Mouse (Mus musculus) midbrain, embryonic 12.5 days (tissue): Measurements from ENCODE around the gene Gm17657. TPM values are rescaled to one million over a fixed set of nuclear protein-coding genes. Genes with fewer than 3 reads are reported as not detected.
"Not testable (repeated sequence)": the region's sequence is repeated elsewhere in the genome, so short reads cannot be mapped to it uniquely, and the experiment has no call there.

Experiments used
- ATAC-seq: fragments of 200-750 bp; cut with Nextera tagmentation; 2 replicates; pipeline ENCODE4 v1.8.0; 2017; ENCODE audit warnings: low read depth, moderate TSS enrichment, moderate library complexity; ENCODE audit not compliant: low FRiP score
- H3K27ac ChIP-seq: fragments of 300-500 bp; sonication (generic); replicated peaks from 2 replicates; pipeline ENCODE4 v1.5.1; 2016; ENCODE audit warnings: mild to moderate bottlenecking
- H3K27me3 ChIP-seq: fragments of 300-500 bp; sonication (generic); 2 replicates; pipeline ENCODE4 v1.6.1; 2016; ENCODE audit warnings: mild to moderate bottlenecking
- H3K36me3 ChIP-seq: fragments of 300-500 bp; sonication (generic); 2 replicates; pipeline ENCODE4 v1.6.1; 2016
- H3K4me1 ChIP-seq: fragments of 300-500 bp; sonication (generic); 2 replicates; pipeline ENCODE4 v1.6.1; 2016
- H3K4me2 ChIP-seq: fragments of 300-500 bp; sonication (generic); replicated peaks from 2 replicates; pipeline ENCODE4 v1.6.1; 2016; ENCODE audit warnings: mild to moderate bottlenecking, moderate library complexity
- H3K4me3 ChIP-seq: fragments of 300-500 bp; sonication (generic); 2 replicates; pipeline ENCODE4 v1.5.1; 2016; ENCODE audit warnings: mild to moderate bottlenecking
- H3K9ac ChIP-seq: fragments of 300-500 bp; sonication (generic); replicated peaks from 2 replicates; pipeline ENCODE4 v1.6.1; 2016; ENCODE audit warnings: mild to moderate bottlenecking, moderate library complexity
- H3K9me3 ChIP-seq: fragments of 300-500 bp; sonication (generic); 2 replicates; pipeline ENCODE4 v1.6.1; 2016; ENCODE audit warnings: mild to moderate bottlenecking
- WGBS: fragments of 180-500 bp; shearing (Covaris S2); methylation state at CpG from one replicate; pipeline ENCODE4 v1.1.7; 2016; 5-methylcytosine and 5-hydroxymethylcytosine counted together
- polyA plus RNA-seq: library from polyadenylated mRNA; unstranded; fragments of >200 nt; fragmentation: Nextera tagmentation; extraction: Ambion mirVana; gene quantifications from 2 replicates; pipeline ENCODE4 v1.2.1, GENCODE M21; 2016

The Gm17657 gene
- polyA plus RNA-seq, 1 experiment from 2014 or later, result not detected

- ATAC-seq, result no peak
- Histone ChIP-seq H3K36me3 (peaks cover 13% of the 10 kb centered on the region), H3K27ac (0 out of 2 replicates have a peak overlapping the region, but pooled peaks have one; percentile 15), H3K4me2 (no peak overlapping the region), H3K4me3 (no peak overlapping the region), H3K27me3 (no peaks in the 10 kb centered on the region), H3K4me1 (peaks cover 9% of the 10 kb centered on the region), H3K9ac (no peak overlapping the region), H3K9me3 (no peaks in the 10 kb centered on the region)
- WGBS, result 46% methylated on average over 4 of the region's 4 CpGs
These were observed 51.4 kb downstream of the Gm17657 start for GRCm38 (mm10) chr17:29498028-29498427.

- H3K36me3 ChIP-seq, result peaks cover 13% of the 10 kb centered on the region
- not testable (repeated sequence) for H3K4me3 ChIP-seq, H3K9me3 ChIP-seq, ATAC-seq, H3K9ac ChIP-seq, H3K27ac ChIP-seq, H3K4me2 ChIP-seq, H3K27me3 ChIP-seq
- H3K4me1 ChIP-seq, result peaks cover 11% of the 10 kb centered on the region
- WGBS, result 64% methylated on average over 1 of the region's 1 CpGs
These were observed 52.0 kb downstream of the Gm17657 start for GRCm38 (mm10) chr17:29497481-29497880.

GRCm38 (mm10) chr17:29497071-29497354 is 52.4 kb downstream of the Gm17657 start:
- no peaks in the 10 kb centered on the region for H3K27me3 ChIP-seq
- H3K4me1 ChIP-seq, result peaks cover 12% of the 10 kb centered on the region
- H3K27ac ChIP-seq, result no peak overlapping the region
- no peak for ATAC-seq
- H3K9me3 ChIP-seq, result no peaks in the 10 kb centered on the region
- H3K4me2 ChIP-seq, result no peak overlapping the region
- no peak overlapping the region for H3K4me3 ChIP-seq
- WGBS, result 86% methylated on average over 3 of the region's 3 CpGs
- peaks cover 13% of the 10 kb centered on the region for H3K36me3 ChIP-seq
- no peak overlapping the region for H3K9ac ChIP-seq

GRCm38 (mm10) chr17:29496211-29497070 is 53.0 kb downstream of the Gm17657 start:
- no peak overlapping the region for H3K27ac ChIP-seq

GRCm38 (mm10) chr17:29494732-29495076 is 54.7 kb downstream of the Gm17657 start:
- H3K4me3 ChIP-seq, result no peak overlapping the region

More at GRCm38 (mm10) chr17:29496211-29497070, 53.0 kb downstream of the Gm17657 start:
- Histone ChIP-seq H3K9ac (no peak overlapping the region), H3K4me1 (peaks cover 16% of the 10 kb centered on the region), H3K27me3 (no peaks in the 10 kb centered on the region), H3K4me3 (no peak overlapping the region), H3K4me2 (no peak overlapping the region), H3K9me3 (no peaks in the 10 kb centered on the region), H3K36me3 (peaks cover 13% of the 10 kb centered on the region)
- WGBS, result 80% methylated on average over 6 of the region's 6 CpGs
- ATAC-seq, result no peak

GRCm38 (mm10) chr17:29494062-29494731 is 55.2 kb downstream of the Gm17657 start:
- H3K4me3 ChIP-seq, result no peak overlapping the region
- H3K36me3 ChIP-seq, result peaks cover 13% of the 10 kb centered on the region
- no peak overlapping the region for H3K9ac ChIP-seq
- WGBS, result 62% methylated on average over 10 of the region's 10 CpGs
- ATAC-seq, result no peak
- no peaks in the 10 kb centered on the region for H3K9me3 ChIP-seq
- H3K4me2 ChIP-seq, result no peak overlapping the region
- no peaks in the 10 kb centered on the region for H3K27me3 ChIP-seq
- H3K27ac ChIP-seq, result no peak overlapping the region
- peaks cover 21% of the 10 kb centered on the region for H3K4me1 ChIP-seq

More at GRCm38 (mm10) chr17:29494732-29495076, 54.7 kb downstream of the Gm17657 start:
- ATAC-seq, result no peak
- H3K36me3 ChIP-seq, result peaks cover 13% of the 10 kb centered on the region
- H3K9me3 ChIP-seq, result no peaks in the 10 kb centered on the region
- H3K27ac ChIP-seq, result no peak overlapping the region
- no peak overlapping the region for H3K4me2 ChIP-seq
- H3K27me3 ChIP-seq, result no peaks in the 10 kb centered on the region
- H3K4me1 ChIP-seq, result peaks cover 16% of the 10 kb centered on the region
- H3K9ac ChIP-seq, result no peak overlapping the region
- 44% methylated on average over 8 of the region's 8 CpGs for WGBS

GRCm38 (mm10) chr17:29493461-29493980 is 55.9 kb downstream of the Gm17657 start:
- H3K9me3 ChIP-seq, result no peaks in the 10 kb centered on the region
- ATAC-seq, result no peak
- H3K27ac ChIP-seq, result no peak overlapping the region
- no peak overlapping the region for H3K4me3 ChIP-seq
- H3K4me1 ChIP-seq, result peaks cover 25% of the 10 kb centered on the region
- no peak overlapping the region for H3K9ac ChIP-seq
- 76% methylated on average over 11 of the region's 11 CpGs for WGBS
- no peaks in the 10 kb centered on the region for H3K27me3 ChIP-seq
- H3K4me2 ChIP-seq, result peak overlapping the region; percentile 88; the same call in 1 of the 2 replicates
- peaks cover 13% of the 10 kb centered on the region for H3K36me3 ChIP-seq

GRCm38 (mm10) chr17:29492269-29493191 is 56.9 kb downstream of the Gm17657 start:
- H3K9me3 ChIP-seq, result no peaks in the 10 kb centered on the region
- H3K27ac ChIP-seq, result peak overlapping the region; percentile 95
- H3K4me2 ChIP-seq, result peak overlapping the region; percentile 88
- H3K4me1 ChIP-seq, result peaks cover 25% of the 10 kb centered on the region
- no peaks in the 10 kb centered on the region for H3K27me3 ChIP-seq
- H3K9ac ChIP-seq, result peak overlapping the region; percentile 82
- no peak for ATAC-seq
- H3K36me3 ChIP-seq, result peaks cover 13% of the 10 kb centered on the region
- H3K4me3 ChIP-seq, result peak overlapping the region; percentile 81
- WGBS, result under 1% methylated on average over 22 of the region's 22 CpGs

- peak overlapping the region; percentile 88 for H3K4me2 ChIP-seq
- peaks cover 25% of the 10 kb centered on the region for H3K4me1 ChIP-seq
- WGBS, result under 1% methylated on average over 48 of the region's 48 CpGs
- no peaks in the 10 kb centered on the region for H3K27me3 ChIP-seq
- ATAC-seq, result no peak
- peak overlapping the region; percentile 95 for H3K27ac ChIP-seq
- H3K4me3 ChIP-seq, result peak overlapping the region; percentile 81
- H3K9ac ChIP-seq, result peak overlapping the region; percentile 82
- peaks cover 13% of the 10 kb centered on the region for H3K36me3 ChIP-seq
- H3K9me3 ChIP-seq, result no peaks in the 10 kb centered on the region
These were observed 57.7 kb downstream of the Gm17657 start for GRCm38 (mm10) chr17:29491591-29492268.

- peaks cover 25% of the 10 kb centered on the region for H3K4me1 ChIP-seq
- peak within 1 kb of the TSS; percentile 88 for H3K4me2 ChIP-seq
- ATAC-seq, result peak; percentile 77
- H3K36me3 ChIP-seq, result peaks cover 13% of the 10 kb centered on the region
- H3K9me3 ChIP-seq, result no peaks in the 10 kb centered on the region
- H3K27ac ChIP-seq, result peak within 1 kb of the TSS; percentile 95
- H3K27me3 ChIP-seq, result no peaks in the 10 kb centered on the region
- peak within 1 kb of the TSS; percentile 82 for H3K9ac ChIP-seq
- H3K4me3 ChIP-seq, result peak within 1 kb of the TSS; percentile 81
- under 1% methylated on average over 59 of the region's 99 CpGs for WGBS
These were observed 58.5 kb downstream of the Gm17657 start, which contains the start of gene Pim1 for GRCm38 (mm10) chr17:29490713-29491581. Pim1 (plus strand) TSS chr17:29490753.
